Mouse (Mus musculus) Patski (cell line): ENCODE data around the gene Pdgfc. TPM values are rescaled to one million over a fixed set of nuclear protein-coding genes. Genes with fewer than 3 reads are reported as not detected.

Source experiments
- ATAC-seq: fragments of 100-300 bp; one replicate; pipeline ENCODE4 v1.8.0; 2021
- CTCF ChIA-PET: fragments of 350-600 bp; sonication (Branson Sonifier 250); formaldehyde crosslinking; loops from one replicate; lab custom pipeline; 2022; ENCODE audit warnings: inconsistent platforms; lab: Charles Lee
- POLR2A ChIA-PET: fragments of 350-600 bp; sonication (Branson Sonifier 250); formaldehyde crosslinking; loops from one replicate; lab custom pipeline; 2022; ENCODE audit warnings: antibody characterized with exemption, inconsistent platforms; lab: Charles Lee
- DNase-seq: peaks from one replicate; pipeline ENCODE4 v3.0.0-alpha.2; 2011; ENCODE audit warnings: low read depth, low spot score
- H3K27me3 ChIP-seq: fragments of 371-371 bp; one replicate; pipeline ENCODE4 v1.5.1; 2021
- CTCF ChIP-seq: fragments of 100-300 bp; IDR thresholded peaks from one replicate; pipeline ENCODE4 v1.5.1; 2021
- in situ Hi-C: fragments of 300-500 bp; cut with MboI; formaldehyde crosslinking; loops from 3 replicates; pipeline ENCODE4 v1.11.1; 2018; ENCODE audit warnings: low pct_unique_long_range_greater_than_20kb, mixed read lengths
- polyA plus RNA-seq: library from polyadenylated mRNA; unstranded; gene quantifications from one replicate; pipeline ENCODE4 v1.2.3, GENCODE M21; 2021

The Pdgfc gene
- polyA plus RNA-seq, 1 experiment from 2014 or later = 34.7 TPM

GRCm38 (mm10) chr3:81215547-81216118 is 179.4 kb downstream of the Pdgfc start:
- CTCF ChIA-PET = interaction anchor here (1.0 to 2.3 kb wide), 9 partner anchors 10 to 177 kb away, joined by 3 to 11 read pairs (median 3); no protein-coding TSS in a partner anchor
- POLR2A ChIA-PET = no interaction called here
- TF ChIP-seq CTCF = no peak
- no peaks in the 10 kb centered on the region for H3K27me3 ChIP-seq
- peak; percentile 91 for DNase-seq
- in situ Hi-C loops = no loop called here
- ATAC-seq = peak; percentile 97

- POLR2A ChIA-PET = no interaction called here
- CTCF ChIA-PET = interaction anchor here (1.6 kb wide), 1 partner anchor 10 kb away, joined by 5 read pairs; no protein-coding TSS in a partner anchor
These were observed 185.5 kb downstream of the Pdgfc start for GRCm38 (mm10) chr3:81221682-81222081.

GRCm38 (mm10) chr3:81228344-81228743 is 192.1 kb downstream of the Pdgfc start:
- POLR2A ChIA-PET = no interaction called here
- no peaks in the 10 kb centered on the region for H3K27me3 ChIP-seq
- in situ Hi-C loops = no loop called here
- no peak for TF ChIP-seq CTCF
- CTCF ChIA-PET = no interaction called here
- ATAC-seq (no peak), DNase-seq (no peak)

More at GRCm38 (mm10) chr3:81221682-81222081, 185.5 kb downstream of the Pdgfc start:
- DNase-seq (no peak), ATAC-seq (no peak)
- TF ChIP-seq CTCF = no peak
- no peaks in the 10 kb centered on the region for H3K27me3 ChIP-seq
- in situ Hi-C loops = no loop called here

GRCm38 (mm10) chr3:81242697-81243590 is 206.7 kb downstream of the Pdgfc start:
- H3K27me3 ChIP-seq = no peaks in the 10 kb centered on the region
- ATAC-seq = peak; percentile 95
- POLR2A ChIA-PET = no interaction called here
- DNase-seq = peak; percentile 57
- no peak for TF ChIP-seq CTCF
- in situ Hi-C loops = no loop called here
- CTCF ChIA-PET = interaction anchor here (0.9 to 1.6 kb wide), 5 partner anchors 10 to 204 kb away, joined by 3 to 5 read pairs (median 3); no protein-coding TSS in a partner anchor

- ChIA-PET CTCF (interaction anchor here (0.9 to 1.4 kb wide), 3 partner anchors 12 to 204 kb away, joined by 3 to 5 read pairs (median 3); no protein-coding TSS in a partner anchor), POLR2A (no interaction called here)
- no peak for TF ChIP-seq CTCF
- DNase-seq (no peak), ATAC-seq (no peak)
- H3K27me3 ChIP-seq = no peaks in the 10 kb centered on the region
- in situ Hi-C loops = no loop called here
These were observed 207.4 kb downstream of the Pdgfc start for GRCm38 (mm10) chr3:81243591-81243990.

- no peak for DNase-seq
- H3K27me3 ChIP-seq = no peaks in the 10 kb centered on the region
- in situ Hi-C loops = no loop called here
- no peak for ATAC-seq
- CTCF ChIA-PET = interaction anchor here (1.5 kb wide), 1 partner anchor 20 kb away, joined by 3 read pairs; no protein-coding TSS in a partner anchor
- no peak for TF ChIP-seq CTCF
- POLR2A ChIA-PET = no interaction called here
These were observed 226.6 kb downstream of the Pdgfc start for GRCm38 (mm10) chr3:81262801-81263200.

Other genes starting within 250 kb of the Pdgfc start
- gene Gria2, start 233.6 kb upstream of the Pdgfc start, polyA plus RNA-seq = not detected
- 2.5 TPM for gene Glrb, start 122.8 kb upstream of the Pdgfc start, polyA plus RNA-seq